Mouse (Mus musculus) C2C12 (cell line): ENCODE measurements around the gene Prr5. TPM values are rescaled to one million over a fixed set of nuclear protein-coding genes. Genes with fewer than 3 reads are reported as not detected.

Source experiments
- H3K27me3 ChIP-seq: one replicate; pipeline ENCODE4 v1.6.1; 2011; ENCODE audit not compliant: control insufficient read depth, insufficient read depth, insufficient read length
- H3K36me3 ChIP-seq: one replicate; pipeline ENCODE4 v1.6.1; 2011; ENCODE audit not compliant: control insufficient read depth, insufficient read depth
- H3K4me3 ChIP-seq: one replicate; pipeline ENCODE4 v1.5.1; 2011; ENCODE audit warnings: mild to moderate bottlenecking, control low read depth; ENCODE audit not compliant: poor library complexity, insufficient read depth, severe bottlenecking
- H3K79me2 ChIP-seq: one replicate; pipeline ENCODE4 v1.6.1; 2011; ENCODE audit not compliant: control insufficient read depth, insufficient read depth
- H3K79me3 ChIP-seq: one replicate; pipeline ENCODE4 v1.6.1; 2011; ENCODE audit warnings: low read depth, control low read depth
- H3ac ChIP-seq: one replicate; pipeline ENCODE3; 2011; ENCODE audit warnings: low read depth; ENCODE audit not compliant: control insufficient read depth, insufficient read length
- CEBPB ChIP-seq: IDR thresholded peaks from one replicate; pipeline ENCODE4 v1.6.1; 2011; ENCODE audit warnings: low read depth, mild to moderate bottlenecking, control low read depth, moderate library complexity
- CTCF ChIP-seq: IDR thresholded peaks from one replicate; pipeline ENCODE4 v1.5.1; 2011; ENCODE audit not compliant: control insufficient read depth, insufficient read depth, insufficient read length
- FOSL1 ChIP-seq: IDR thresholded peaks from one replicate; pipeline ENCODE4 v1.8.0; 2011; ENCODE audit warnings: mild to moderate bottlenecking, low read length; ENCODE audit not compliant: poor library complexity, insufficient read depth, severe bottlenecking
- MAX ChIP-seq: IDR thresholded peaks from one replicate; pipeline ENCODE4 v1.6.1; 2011; ENCODE audit warnings: mild to moderate bottlenecking, control low read depth
- MYOD1 ChIP-seq: IDR thresholded peaks from one replicate; pipeline ENCODE4 v1.6.1; 2011; ENCODE audit warnings: low read depth; ENCODE audit not compliant: control insufficient read depth, insufficient read length
- MYOG ChIP-seq: IDR thresholded peaks from one replicate; pipeline ENCODE4 v1.6.1; 2011; ENCODE audit not compliant: control insufficient read depth, insufficient read length; ENCODE audit errors: extremely low read depth
- USF1 ChIP-seq: IDR thresholded peaks from one replicate; pipeline ENCODE4 v1.6.1; 2011; ENCODE audit warnings: low read depth, mild to moderate bottlenecking, control low read depth, moderate library complexity
- polyA plus RNA-seq: library from polyadenylated mRNA; unstranded; fragments of >200 nt; fragmentation: generic; extraction: Trizol; gene quantifications from one replicate; pipeline ENCODE4 v1.2.1, GENCODE M21; 2012; ENCODE audit warnings: missing spikeins

The Prr5 gene
- polyA plus RNA-seq, 1 experiment = 9.9 TPM

- H3K36me3 ChIP-seq = no peaks in the 10 kb centered on the region
- no peaks in the 10 kb centered on the region for H3K79me3 ChIP-seq
- no peak for TF ChIP-seq CEBPB
- no peak for TF ChIP-seq CTCF
- TF ChIP-seq USF1 = no peak
- TF ChIP-seq FOSL1 = no peak
- no peak for TF ChIP-seq MYOG
- no peak for TF ChIP-seq MYOD1
- no peak for TF ChIP-seq MAX
- no peaks in the 10 kb centered on the region for H3K27me3 ChIP-seq
- H3ac ChIP-seq = no peak overlapping the region
- H3K4me3 ChIP-seq = no peak overlapping the region
- no peaks in the 10 kb centered on the region for H3K79me2 ChIP-seq
Observed at GRCm38 (mm10) chr15:84672308-84672615, 2.8 kb downstream of the Prr5 start.

- no peaks in the 10 kb centered on the region for H3K36me3 ChIP-seq
- H3ac ChIP-seq = no peak overlapping the region
- H3K4me3 ChIP-seq = no peak overlapping the region
- TF ChIP-seq MYOG = no peak
- peak; percentile 36 for TF ChIP-seq USF1
- no peak for TF ChIP-seq MYOD1
- TF ChIP-seq FOSL1 = no peak
- no peak for TF ChIP-seq MAX
- no peak for TF ChIP-seq CEBPB
- no peaks in the 10 kb centered on the region for H3K79me2 ChIP-seq
- H3K27me3 ChIP-seq = no peaks in the 10 kb centered on the region
- H3K79me3 ChIP-seq = no peaks in the 10 kb centered on the region
Observed at GRCm38 (mm10) chr15:84672616-84673015, 3.2 kb downstream of the Prr5 start.

- Histone ChIP-seq H3K27me3 (no peaks in the 10 kb centered on the region), H3K36me3 (no peaks in the 10 kb centered on the region), H3K79me2 (no peaks in the 10 kb centered on the region), H3K4me3 (no peak overlapping the region), H3ac (no peak overlapping the region), H3K79me3 (no peaks in the 10 kb centered on the region)
- TF ChIP-seq FOSL1 = no peak
- TF ChIP-seq MYOD1 = no peak
- no peak for TF ChIP-seq CTCF
Observed at GRCm38 (mm10) chr15:84674329-84675067, 5.1 kb downstream of the Prr5 start.

- no peak overlapping the region for H3K4me3 ChIP-seq
- H3K79me2 ChIP-seq = no peaks in the 10 kb centered on the region
- H3ac ChIP-seq = no peak overlapping the region
- H3K27me3 ChIP-seq = no peaks in the 10 kb centered on the region
- TF ChIP-seq FOSL1 (no peak), MAX (no peak), CEBPB (no peak), CTCF (no peak), MYOG (no peak), MYOD1 (no peak), USF1 (no peak)
- no peaks in the 10 kb centered on the region for H3K36me3 ChIP-seq
- no peaks in the 10 kb centered on the region for H3K79me3 ChIP-seq
Observed at GRCm38 (mm10) chr15:84675317-84675716, 5.9 kb downstream of the Prr5 start.

GRCm38 (mm10) chr15:84677943-84678342 is 8.5 kb downstream of the Prr5 start:
- Histone ChIP-seq H3K79me2 (no peaks in the 10 kb centered on the region), H3K79me3 (no peaks in the 10 kb centered on the region), H3K4me3 (no peak overlapping the region), H3K27me3 (no peaks in the 10 kb centered on the region), H3ac (no peak overlapping the region), H3K36me3 (no peaks in the 10 kb centered on the region)
- no peak for TF ChIP-seq MAX
- no peak for TF ChIP-seq CTCF
- TF ChIP-seq MYOG = no peak
- TF ChIP-seq USF1 = no peak
- TF ChIP-seq FOSL1 = no peak
- no peak for TF ChIP-seq MYOD1
- TF ChIP-seq CEBPB = no peak

GRCm38 (mm10) chr15:84679090-84679489 is 9.7 kb downstream of the Prr5 start:
- H3K36me3 ChIP-seq = no peaks in the 10 kb centered on the region
- H3K4me3 ChIP-seq = no peak overlapping the region
- no peaks in the 10 kb centered on the region for H3K79me3 ChIP-seq
- H3K27me3 ChIP-seq = no peaks in the 10 kb centered on the region
- H3ac ChIP-seq = no peak overlapping the region
- TF ChIP-seq CEBPB (no peak), MYOD1 (no peak), MYOG (no peak), CTCF (peak; percentile 3), MAX (no peak), FOSL1 (no peak), USF1 (no peak)
- no peaks in the 10 kb centered on the region for H3K79me2 ChIP-seq
